Mouse (Mus musculus): ENCODE measurements around the gene Gfpt2.
"Not testable (repeated sequence)": the region's sequence is repeated elsewhere in the genome, so short reads cannot be mapped to it uniquely, and the experiment has no call there.

The Gfpt2 gene

DNA sequence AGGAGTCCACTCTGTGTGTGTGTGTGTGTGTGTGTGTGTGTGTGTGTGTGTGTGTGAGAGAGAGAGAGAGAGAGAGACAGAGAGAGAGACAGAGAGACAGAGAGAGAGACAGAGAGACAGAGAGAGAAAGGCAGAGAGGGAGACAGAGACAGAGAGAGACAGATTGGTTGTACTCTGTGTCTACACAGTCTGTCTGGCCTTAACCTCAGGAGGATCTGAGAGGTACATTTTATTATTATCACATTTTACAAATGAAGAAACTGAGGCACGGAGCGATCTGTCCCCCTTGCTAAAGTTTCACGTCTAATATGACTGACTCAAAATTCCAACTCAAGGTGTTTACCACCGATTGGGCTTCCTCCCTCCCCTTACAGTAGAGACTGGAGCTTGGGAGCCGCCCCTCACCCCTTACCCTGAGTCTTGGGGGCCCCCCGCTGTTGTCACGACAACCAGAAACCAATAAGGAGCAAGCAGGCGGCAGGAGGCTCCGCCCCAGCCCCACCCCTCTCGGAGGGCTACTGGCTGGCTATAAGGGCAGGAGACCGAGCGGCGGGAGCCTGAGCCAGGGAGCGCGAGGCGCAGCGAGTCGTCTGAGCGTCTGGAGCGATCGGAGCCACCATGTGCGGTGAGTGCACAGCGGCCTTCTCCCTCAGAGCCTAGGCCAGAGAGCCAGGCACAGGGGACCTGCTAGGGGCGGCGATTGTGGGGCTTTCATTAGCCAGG, at the start of gene Gfpt2:
Gene Gfpt2 (plus strand): TSS at position 560 of the 723 bp plus-strand sequence.
- DNase-seq (ENCODE audit: low spot score in 2 of 2) = peak; percentile 8 to 23

DNA sequence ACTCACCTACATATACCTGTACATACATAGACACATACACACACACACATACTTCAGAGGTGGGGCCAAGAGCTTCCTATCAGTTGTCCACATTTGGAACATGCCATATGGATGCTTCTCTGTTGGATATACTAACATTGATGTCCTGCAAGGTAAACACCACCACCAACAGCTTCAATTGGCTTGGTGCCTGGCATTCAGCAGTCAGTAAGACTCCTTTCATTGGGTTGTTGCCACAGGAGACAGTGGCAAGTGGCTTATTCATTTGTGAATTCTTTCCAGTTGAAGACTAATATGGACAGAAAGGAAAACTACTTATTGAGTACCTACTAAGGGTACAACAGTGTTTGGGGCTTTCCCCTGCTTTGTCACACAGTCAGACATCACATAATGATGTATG, 49.0 kb upstream of the Gfpt2 start:
- DNase-seq (ENCODE audit: low spot score in 2 of 2) = no peak

DNA sequence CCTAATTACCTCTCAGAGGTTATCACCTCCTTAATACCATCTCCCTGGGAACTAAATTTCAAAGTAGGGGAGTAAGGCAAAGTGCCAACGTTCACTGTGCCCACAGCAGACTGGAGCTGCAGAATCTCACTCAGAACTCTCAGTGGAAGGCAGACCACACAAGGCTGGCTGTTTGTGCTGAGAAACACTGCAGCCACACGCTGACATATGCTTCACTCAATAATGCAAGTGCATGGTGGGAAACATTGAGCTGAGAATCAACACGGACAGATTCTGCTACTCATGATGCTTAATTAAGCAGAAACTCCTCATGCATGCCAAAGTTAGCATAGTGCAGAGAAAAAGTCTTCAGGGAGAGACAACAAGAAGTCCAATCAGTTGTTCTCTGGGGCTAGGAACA, 48.1 kb upstream of the Gfpt2 start:
- no peak for DNase-seq (ENCODE audit: low spot score in 2 of 2)

DNA sequence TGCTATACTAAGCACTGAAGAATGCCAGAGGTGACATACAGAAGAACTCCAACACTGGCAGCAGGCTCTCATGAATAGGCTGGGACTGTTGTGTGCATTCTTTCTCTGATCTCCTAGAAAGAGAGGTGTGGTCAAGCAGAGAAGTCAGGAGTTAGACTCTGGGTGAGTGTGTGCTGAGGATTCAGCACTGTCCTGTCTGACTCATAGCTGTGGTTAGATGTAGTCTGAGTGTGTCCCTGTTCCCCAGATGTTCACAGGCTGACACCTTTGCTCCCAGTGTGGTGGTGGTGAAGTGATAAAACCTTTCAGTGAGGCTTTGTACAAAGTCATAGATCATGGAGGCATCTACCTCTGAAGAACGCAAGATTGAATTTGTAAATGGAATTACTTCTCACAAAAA, 47.2 kb upstream of the Gfpt2 start:
- DNase-seq (ENCODE audit: low spot score in 2 of 2) = no peak

DNA sequence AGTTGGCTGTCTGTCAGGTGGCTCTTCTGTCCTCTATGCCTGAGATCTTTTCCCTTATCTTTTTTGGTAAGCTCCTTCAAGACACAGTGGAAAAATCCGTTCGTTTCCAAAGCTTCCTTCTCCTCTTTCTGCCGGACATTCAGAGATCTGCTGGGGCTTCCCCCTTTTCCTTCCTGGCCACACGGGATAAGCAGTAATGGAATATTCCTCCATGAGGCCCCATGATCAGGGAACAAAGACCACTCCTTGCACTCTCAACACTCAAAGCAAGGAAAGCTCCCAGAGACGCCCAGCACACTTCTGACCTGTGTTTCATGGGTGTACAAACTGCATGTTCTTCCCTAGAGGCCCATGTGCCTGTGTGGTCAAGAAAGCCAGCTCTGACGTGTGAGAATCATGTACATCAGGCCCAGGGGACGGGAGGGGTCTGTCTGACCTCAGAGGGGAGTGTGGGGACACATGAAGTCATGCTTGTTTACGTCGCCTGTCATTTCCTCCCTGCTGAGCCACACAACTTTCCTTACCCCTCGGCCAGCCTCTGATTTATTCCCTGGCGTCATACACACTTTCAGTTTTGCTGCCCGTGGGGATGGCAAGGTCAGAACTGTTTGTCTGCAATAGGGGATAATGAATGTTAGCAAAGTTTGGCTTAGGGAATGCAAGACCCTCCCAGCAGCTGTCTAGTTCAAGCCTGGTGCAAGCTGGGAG, 38.9 kb upstream of the Gfpt2 start:
- DNase-seq (ENCODE audit: low spot score in 2 of 2) = peak in 1 of 2 experiments; percentile 4

DNA sequence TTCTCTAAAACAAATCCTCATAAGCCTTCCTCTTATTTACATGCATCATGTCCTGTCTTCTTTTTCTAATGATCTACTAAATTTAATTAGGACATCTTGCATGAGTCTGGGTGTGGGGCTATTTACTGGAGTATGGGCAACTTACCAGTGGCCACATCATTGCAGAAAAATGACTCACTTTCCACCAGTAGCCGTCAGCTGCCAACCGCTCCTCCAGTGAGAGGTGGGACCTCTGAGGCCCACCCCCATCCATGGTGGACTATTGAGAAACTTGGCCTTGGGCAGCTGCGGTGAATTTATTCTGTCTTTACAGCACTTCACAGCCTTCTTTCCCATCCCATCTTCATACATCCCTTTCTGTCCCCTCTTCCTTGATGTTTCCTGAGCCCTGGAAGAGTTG, 35.9 kb upstream of the Gfpt2 start:
- DNase-seq (ENCODE audit: low spot score in 2 of 2) = no peak

DNA sequence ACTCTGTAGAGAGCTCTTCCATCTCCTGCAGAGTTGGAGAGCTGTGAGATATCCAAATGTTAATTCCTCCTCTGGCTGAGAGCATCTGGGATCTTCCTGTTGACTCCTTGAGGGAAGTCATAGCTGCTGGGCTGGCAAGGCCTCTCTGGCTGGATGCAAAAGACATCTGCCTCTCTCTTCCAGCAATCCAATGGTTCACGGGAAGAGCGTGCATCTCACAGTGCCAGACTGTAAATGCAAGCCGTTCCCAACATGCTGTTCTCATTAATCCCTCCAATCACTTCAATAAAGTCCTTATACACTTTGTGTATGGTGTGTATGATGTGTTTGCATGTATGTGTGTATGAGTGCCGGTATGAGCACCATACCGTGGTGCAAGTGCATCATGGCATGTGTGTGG, 32.8 kb upstream of the Gfpt2 start:
- DNase-seq (ENCODE audit: low spot score in 2 of 2) = no peak

DNA sequence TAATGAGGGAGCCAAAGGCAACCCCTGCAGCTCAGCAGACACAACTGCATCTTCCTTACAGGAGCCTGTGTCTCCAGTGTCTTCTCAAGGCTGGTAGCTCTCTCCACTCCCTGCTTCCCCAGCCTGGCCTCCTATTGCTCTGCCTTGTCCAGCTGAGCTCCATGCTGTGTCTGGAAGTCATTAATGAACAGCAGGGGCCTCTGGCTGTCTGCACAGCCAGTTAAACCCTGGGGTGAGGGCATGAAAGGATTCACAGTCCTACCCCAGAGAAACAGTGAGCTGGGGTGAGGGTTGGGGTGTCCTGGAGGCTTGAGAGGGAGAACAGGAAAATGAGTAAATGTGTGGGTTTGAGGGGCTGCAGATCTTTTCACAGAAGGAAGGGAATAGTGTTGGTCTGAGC, 30.4 kb upstream of the Gfpt2 start:
- DNase-seq (ENCODE audit: low spot score in 2 of 2) = no peak

DNA sequence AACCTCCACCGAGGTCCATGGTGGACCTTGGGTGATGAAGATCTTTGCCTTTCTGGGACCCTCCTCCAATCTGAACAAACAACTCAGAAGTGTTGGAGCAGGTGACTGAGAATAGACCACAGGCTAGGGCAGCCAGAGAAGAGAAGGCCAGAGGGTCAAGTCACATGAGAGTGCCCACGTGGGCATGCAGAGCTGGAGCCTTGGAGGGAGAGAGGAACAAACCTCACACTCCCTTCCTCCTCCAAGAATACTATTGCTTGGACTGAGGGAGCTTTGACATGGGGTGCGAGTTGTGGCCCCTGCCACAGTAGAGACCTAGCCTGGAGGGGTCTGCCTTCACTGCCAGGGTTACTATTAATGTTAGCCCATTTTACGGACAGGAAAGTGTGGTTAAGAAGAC, 30.0 kb upstream of the Gfpt2 start:
- DNase-seq (ENCODE audit: low spot score in 2 of 2) = no peak

DNA sequence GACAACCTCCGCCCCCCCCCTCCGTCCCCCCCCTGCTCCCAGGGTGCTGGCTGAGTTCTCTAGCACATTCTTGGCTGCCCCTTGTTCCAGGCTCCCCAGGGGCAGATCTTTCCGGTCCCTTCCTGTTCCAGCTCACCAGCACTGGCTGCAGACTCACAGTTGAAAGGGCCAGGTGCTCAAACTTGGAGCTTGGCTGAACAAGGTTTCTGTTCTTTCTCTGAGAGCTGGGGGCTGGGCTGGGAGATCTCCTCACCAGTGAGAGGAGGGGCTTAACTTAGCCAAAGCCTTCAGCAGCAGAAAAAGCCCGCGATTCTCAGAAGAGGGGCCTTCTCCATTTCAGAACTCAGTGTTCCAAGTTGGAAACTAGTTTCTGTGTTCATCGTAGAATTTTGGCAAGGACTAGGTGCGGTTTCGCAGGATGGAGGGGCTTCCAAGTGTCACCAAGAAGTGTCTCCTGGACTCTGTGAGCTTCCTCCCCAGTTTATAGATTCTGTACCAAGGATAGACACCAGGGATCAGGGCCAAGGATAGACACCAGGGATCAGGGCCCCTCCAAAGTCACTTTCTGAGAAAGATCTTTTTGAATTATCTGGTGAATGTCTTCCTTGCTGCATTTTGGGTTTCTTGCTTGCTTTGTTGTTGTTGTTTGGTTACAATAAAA, 29.2 kb upstream of the Gfpt2 start:
- DNase-seq (ENCODE audit: low spot score in 2 of 2) = no peak

DNA sequence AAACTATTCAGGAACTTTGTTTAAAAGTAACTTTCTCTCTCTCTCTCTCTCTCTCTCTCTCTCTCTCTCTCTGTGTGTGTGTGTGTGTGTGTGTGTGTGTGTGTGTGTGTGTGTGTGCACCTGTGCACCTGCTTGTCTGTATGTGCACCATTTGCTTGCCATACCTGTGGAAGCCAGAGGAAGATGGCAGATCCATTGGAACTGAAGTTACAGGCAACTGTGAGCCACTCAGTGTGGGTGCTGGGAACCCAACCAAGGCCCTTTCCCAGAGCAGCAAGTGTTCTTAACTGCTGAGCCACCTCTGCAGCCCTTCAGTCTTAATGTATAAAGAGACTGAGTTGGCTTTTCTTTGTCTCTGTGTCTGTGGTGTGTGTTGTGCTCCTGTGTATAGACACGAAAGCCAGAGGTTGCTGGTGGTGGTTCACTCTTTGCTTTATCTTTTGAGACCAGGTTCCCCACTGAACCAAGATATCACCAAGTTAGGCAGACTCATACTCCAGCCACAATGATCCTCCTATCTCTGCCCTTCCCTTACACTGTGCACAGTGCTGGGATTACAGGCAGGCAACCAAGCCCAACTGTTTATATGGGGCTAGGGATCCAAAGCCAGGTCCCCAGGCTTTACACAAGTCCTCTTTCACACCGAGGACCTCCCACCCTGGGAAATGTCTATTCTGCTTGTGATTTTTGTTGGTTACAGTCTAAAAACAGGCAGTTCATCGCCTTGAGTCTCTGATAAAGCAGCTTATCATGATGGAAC, 28.4 kb upstream of the Gfpt2 start:
- DNase-seq (ENCODE audit: low spot score in 2 of 2) = no peak

DNA sequence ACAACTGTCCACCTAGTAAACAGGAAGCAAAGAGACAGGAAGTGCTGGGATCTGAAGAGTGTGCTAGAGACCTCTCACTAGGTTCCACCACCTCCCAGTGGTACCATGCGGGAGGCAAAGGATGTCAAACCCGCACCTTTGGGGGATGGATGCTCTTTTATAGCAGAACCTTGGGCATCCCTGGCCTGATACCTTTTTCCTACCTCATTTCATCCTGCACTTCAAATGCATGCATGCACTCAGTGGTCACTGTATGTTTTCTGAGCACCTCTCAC, 27.9 kb upstream of the Gfpt2 start:
- DNase-seq (ENCODE audit: low spot score in 2 of 2) = no peak

DNA sequence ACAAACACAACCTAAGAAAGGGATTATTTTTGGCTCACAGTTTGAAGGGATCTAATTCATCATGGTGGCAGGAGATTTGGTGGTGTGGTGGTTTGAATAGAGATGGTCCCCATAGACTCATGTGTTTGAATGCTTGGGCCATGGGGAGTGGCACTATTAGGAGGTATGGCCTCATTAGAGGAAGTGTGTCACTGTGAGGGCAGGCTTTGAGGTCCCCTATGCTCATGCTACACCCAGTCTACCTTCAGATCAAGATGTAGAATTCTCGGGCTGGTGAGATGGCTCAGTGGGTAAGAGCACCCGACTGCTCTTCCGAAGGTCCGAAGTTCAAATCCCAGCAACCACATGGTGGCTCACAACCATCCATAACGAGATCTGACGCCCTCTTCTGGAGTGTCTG, 26.5 kb upstream of the Gfpt2 start:
- not testable (repeated sequence) for DNase-seq (ENCODE audit: low spot score in 2 of 2)

DNA sequence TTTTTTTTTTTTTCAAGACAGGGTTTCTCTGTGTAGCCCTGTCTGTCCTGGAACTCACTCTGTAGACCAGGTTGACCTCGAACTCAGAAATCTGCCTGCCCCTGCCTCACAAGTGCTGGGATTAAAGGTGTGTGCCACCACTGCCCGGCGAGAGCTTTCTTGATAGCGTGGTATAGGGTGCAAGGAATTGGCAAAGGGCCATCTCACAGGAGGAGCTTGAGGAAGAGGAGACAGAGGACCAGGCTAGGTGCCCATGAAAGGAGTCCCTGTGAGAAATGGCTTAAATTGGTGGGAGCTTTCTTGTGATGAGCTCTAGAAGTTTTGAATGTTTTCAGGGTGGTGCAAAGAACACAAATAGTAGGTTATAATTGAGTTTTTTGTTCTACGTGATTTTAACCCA, 25.2 kb upstream of the Gfpt2 start:
- DNase-seq (ENCODE audit: low spot score in 2 of 2) = no peak

DNA sequence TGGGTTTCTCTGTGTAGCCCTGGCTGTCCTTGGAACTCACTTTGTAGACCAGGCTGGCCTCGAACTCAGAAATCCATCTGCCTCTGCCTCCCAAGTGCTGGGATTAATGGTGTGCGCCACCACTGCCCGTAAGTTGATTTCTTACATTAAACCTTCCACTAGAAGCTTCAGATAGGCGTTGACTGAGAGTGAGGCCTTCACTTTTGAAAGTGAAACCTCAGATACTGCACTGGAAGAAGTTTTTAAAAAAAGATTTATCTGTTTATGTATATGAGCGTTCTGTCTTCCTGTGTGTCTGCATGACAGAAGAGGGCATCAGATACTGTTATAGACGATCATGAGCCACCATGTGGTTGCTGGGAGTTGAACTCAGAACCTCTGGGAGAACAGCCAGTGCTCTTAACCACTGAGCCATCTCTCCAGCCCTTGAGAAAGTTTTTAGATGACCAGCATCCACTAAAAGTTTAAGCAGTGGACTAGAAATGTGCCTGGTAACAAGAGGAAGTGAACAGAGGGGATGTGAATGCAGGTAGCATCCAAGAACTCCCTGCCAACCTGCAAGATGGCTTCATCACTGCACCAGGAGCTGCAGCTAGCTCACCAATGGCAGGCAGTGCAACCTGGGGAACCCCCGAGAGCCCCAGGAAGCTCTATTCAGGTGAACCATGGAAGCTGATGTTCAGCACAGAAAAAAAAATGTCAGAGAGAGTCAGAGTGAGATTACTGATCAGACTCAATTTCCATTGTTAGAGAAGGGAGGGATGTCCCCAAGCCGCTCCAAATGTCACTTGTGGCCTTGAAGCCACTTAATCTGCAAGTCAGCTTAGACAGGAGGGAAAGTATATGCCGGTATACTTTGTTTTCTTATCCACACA, 23.1 kb upstream of the Gfpt2 start:
- DNase-seq (ENCODE audit: low spot score in 2 of 2) = no peak

DNA sequence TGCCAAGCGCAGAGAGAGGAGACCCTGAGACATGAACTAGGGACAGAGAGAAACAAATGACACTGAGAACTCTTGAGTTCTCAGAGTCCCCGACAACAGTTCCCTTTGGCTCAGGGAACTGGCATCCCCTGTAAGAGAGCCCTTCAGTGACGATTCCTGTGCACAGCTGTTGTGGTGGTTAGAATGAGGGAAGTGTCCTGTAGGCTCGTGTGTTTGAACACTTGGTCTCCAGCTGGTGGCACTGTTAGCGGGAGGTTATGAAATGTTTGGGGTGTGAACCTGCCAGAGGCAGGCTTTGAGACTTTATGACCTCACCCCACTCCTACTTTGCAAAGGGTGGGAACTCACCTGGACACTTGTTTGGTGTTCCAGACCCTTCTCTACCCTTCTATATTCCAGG, 21.7 kb upstream of the Gfpt2 start:
- DNase-seq (ENCODE audit: low spot score in 2 of 2) = peak in 1 of 2 experiments; percentile 6

DNA sequence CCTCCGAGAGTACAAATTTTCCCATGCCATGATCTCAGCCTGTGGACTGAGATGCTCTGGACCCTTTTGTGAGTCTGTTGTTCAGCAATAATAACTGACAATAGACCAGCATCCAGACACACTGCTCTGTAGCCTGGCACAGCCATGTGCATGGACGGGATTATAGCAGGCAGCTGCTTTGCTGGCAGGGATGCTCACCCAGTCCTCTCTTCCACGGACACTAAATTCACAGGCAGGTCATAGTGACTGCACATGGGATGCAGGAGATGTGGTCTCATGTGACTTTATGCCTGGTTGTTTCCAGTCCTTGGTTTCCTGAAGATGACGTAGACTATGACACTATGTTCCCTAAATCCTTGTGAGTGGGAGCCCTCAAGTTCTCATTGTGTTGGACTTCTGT, 19.1 kb upstream of the Gfpt2 start:
- DNase-seq (ENCODE audit: low spot score in 2 of 2) = no peak

DNA sequence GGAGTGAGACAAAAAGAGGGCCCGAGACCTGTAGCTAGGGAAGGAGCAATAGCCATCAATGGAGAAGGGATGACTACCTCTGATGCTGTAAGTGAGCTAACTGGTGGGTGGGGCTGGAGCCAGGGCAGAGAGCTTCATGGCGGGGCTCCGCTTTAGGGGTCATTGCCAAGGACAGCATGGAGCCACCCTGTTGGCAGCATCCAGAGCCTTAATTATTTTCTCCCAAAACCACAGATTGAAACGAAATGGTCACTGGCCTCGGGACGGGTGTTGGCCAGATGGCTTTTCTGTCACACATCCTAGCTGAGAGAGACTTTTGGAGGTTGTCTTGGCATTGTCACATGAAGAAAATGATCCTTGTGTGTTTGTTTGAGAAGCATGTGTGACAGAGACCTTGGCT, 15.1 kb upstream of the Gfpt2 start:
- no peak for DNase-seq (ENCODE audit: low spot score in 2 of 2)

DNA sequence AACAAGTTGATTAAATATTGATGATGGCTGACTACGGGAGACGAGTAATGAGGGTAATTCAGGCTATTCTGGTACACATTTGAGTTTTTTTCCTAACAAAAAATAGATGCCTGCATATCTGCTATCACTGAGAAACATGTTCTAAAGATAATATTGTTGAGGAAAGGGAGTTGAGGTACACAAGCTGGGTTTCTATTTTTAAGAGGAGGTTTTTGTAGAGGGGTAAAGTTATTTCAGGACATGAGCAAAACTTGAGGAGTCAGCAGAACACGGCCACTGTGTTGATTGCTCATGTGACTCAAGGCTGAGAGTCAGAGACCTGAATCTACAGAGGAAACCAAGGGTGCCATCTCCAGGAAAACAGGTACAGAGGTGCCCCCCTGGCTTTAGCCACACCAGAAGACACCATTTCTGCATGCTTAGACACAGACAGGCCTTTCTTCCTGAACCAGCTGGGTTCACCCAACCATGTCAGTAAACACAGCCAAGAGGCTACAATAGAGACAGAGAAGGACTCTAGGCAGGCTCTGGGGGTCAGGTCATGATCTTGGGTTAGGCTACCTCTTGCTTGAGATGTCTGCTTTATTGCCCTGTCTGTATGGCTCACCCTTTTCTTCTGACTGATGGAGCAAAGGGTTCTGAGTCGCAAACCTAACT, 13.7 kb upstream of the Gfpt2 start:
- DNase-seq (ENCODE audit: low spot score in 2 of 2) = peak in 1 of 2 experiments; percentile 3

DNA sequence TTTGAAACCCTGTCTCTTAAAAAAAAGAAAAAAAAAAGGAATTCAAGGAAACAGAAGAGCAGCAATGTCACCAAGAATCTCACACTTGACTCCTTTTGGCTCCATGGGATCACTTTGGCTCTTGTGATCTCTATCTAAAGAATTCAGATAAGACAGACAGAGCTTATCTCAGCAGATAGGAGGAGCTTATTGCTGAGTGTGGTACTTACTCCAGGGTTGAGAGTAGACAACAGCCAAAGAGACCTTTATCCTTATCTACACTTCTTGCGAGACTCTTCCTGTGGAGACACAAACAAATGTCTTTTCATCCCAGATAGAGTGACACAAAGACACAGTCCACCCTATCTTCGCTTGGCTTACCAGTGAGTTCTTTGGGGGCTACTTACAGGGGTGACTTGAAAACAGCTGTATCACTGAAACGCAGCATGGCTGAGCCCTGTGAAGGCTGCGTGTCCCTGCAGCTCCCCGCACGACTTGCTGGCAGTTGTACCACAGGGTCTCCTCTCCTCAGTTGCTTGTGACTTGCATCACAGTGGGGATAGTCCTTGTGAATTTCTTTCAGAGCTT, 12.1 kb upstream of the Gfpt2 start:
- DNase-seq (ENCODE audit: low spot score in 2 of 2) = no peak

DNA sequence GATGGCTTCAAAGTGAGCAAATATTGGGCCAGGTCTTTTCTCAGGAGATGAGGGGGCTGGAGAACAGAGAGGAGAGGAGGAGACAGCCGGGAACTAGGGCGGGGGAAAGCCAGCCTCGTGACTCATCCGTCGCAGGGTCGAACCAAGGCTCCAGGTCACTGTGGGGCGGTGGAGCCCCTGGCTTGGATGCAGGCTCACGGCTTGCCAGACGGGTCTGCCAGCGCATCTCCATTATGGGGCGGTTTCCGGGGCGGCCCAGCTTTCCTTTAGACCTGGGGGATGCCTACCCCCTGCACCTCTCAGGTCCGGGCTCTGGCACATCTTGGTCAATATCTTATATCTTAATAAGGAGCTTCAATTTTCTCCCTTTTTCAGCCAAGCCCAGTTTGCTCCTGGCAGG, 847 bp upstream of the Gfpt2 start:
- no peak for DNase-seq (ENCODE audit: low spot score in 2 of 2)
